Comparison of ENCODE assay signal across 30 mouse cellular contexts in the genomic region with DNA sequence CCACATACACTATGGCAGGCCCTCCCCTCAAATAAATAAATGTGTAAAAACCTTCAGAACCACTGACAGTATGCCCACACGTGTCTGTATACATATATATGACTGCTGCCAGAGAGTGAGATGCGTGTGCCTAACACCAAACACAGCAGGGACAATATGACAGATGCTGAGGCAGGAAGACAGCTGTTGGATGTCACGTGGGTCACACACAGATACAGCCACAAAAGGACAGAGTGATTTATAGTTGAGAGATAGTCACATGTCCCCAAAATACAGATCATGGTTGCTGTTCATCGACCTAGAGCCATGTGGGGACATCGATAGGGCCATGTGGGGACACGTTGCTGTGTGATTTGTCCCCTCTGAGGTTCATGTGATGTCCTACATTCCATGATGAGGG.
"Had no signal": no experiment of that assay in that cellular context is flagged by ENCODE, and none has a peak within 500 bp of the region (broad histone marks: within the 10 kb centered on the region; RNA-seq: fewer than 3 reads in every experiment).

No protein-coding gene starts in this region.

- H3K36me3 ChIP-seq: lung, embryonic 15.5 days had no signal

- H3K4me3 ChIP-seq: limb, embryonic 10.5 days; limb, embryonic 12.5 days; limb, embryonic 13.5 days; limb, embryonic 15.5 days; liver, embryonic 12.5 days; liver, embryonic 13.5 days; liver, embryonic 15.5 days; lung, embryonic 15.5 days; megakaryocyte, embryonic 14.5 days; midbrain, embryonic 10.5 days; midbrain, embryonic 12.5 days; midbrain, embryonic 13.5 days; midbrain, embryonic 15.5 days; neural tube, embryonic 12.5 days had no signal

- DNase-seq: left cerebral cortex, postnatal 4 days; liver; liver, embryonic 13.5 days; liver, postnatal 0 days; lung, adult 18-20 months; lung, adult 2 months; lung, embryonic 14.5 days; lung, postnatal 10 days; lung, postnatal 14 days; lung, postnatal 36 days; lung, postnatal 4 days; midbrain, embryonic 14.5 days had no signal

- H3K9ac ChIP-seq: limb, embryonic 12.5 days; limb, embryonic 13.5 days; limb, embryonic 15.5 days; liver, embryonic 12.5 days; liver, embryonic 13.5 days; liver, embryonic 14.5 days; liver, embryonic 15.5 days; liver, postnatal 0 days; lung, embryonic 14.5 days; lung, embryonic 15.5 days; midbrain, embryonic 12.5 days; midbrain, embryonic 13.5 days; midbrain, embryonic 15.5 days; neural tube, embryonic 12.5 days had no signal

- H3K4me1 ChIP-seq: limb, embryonic 10.5 days; limb, embryonic 12.5 days; limb, embryonic 13.5 days; limb, embryonic 15.5 days; liver, embryonic 12.5 days; liver, embryonic 13.5 days; liver, embryonic 15.5 days; lung, embryonic 15.5 days; megakaryocyte, embryonic 14.5 days; midbrain, embryonic 10.5 days; midbrain, embryonic 12.5 days; midbrain, embryonic 13.5 days; midbrain, embryonic 15.5 days; neural tube, embryonic 12.5 days had no signal

- ATAC-seq: liver, embryonic 12.5 days; liver, postnatal 0 days; midbrain, embryonic 13.5 days; midbrain, embryonic 15.5 days; midbrain, embryonic 16.5 days had no signal

- H3K9me3 ChIP-seq: limb, embryonic 10.5 days; limb, embryonic 12.5 days; limb, embryonic 13.5 days; limb, embryonic 15.5 days; liver, embryonic 12.5 days; liver, embryonic 13.5 days; liver, embryonic 15.5 days; lung, embryonic 15.5 days; megakaryocyte, embryonic 14.5 days; midbrain, embryonic 10.5 days; midbrain, embryonic 12.5 days; midbrain, embryonic 13.5 days; midbrain, embryonic 15.5 days; neural tube, embryonic 12.5 days had no signal

- H3K27ac ChIP-seq: limb, embryonic 10.5 days; limb, embryonic 12.5 days; limb, embryonic 13.5 days; limb, embryonic 15.5 days; liver, embryonic 12.5 days; liver, embryonic 13.5 days; liver, embryonic 14.5 days; liver, embryonic 15.5 days; lung, embryonic 15.5 days; macrophage; midbrain, embryonic 10.5 days; midbrain, embryonic 12.5 days; midbrain, embryonic 13.5 days; midbrain, embryonic 15.5 days; neural tube, embryonic 12.5 days had no signal

- H3K4me2 ChIP-seq: limb, embryonic 12.5 days; limb, embryonic 13.5 days; limb, embryonic 15.5 days; liver, embryonic 11.5 days; liver, embryonic 12.5 days; liver, embryonic 13.5 days; liver, embryonic 15.5 days; lung, embryonic 14.5 days; lung, embryonic 15.5 days; midbrain, embryonic 11.5 days; midbrain, embryonic 12.5 days; midbrain, embryonic 13.5 days; midbrain, embryonic 15.5 days; neural tube, embryonic 12.5 days had no signal

- H3K27me3 ChIP-seq: limb, embryonic 12.5 days; limb, embryonic 13.5 days; limb, embryonic 15.5 days; liver, embryonic 12.5 days; liver, embryonic 13.5 days; liver, embryonic 15.5 days; lung, embryonic 15.5 days; megakaryocyte, embryonic 14.5 days; midbrain, embryonic 12.5 days; midbrain, embryonic 13.5 days; midbrain, embryonic 15.5 days; neural tube, embryonic 12.5 days had no signal
